Comparison of ENCODE assay signal across 8 mouse cellular contexts in genomic region chr1:33684459-33684858, GRCm38 (mm10). TPM values are rescaled to one million over a fixed set of nuclear protein-coding genes. Genes with fewer than 3 reads are reported as not detected.
DNase-seq lines count a peak whose midpoint lies in the region; ATAC-seq and TF ChIP-seq lines count a peak whose summit lies in the region.

No protein-coding gene starts in this region.

- H3K9ac ChIP-seq in heart, postnatal 0 days (replicated peaks; ENCODE audit: low read depth, low read length), result no peak overlapping the region

- H3K27ac ChIP-seq in heart, postnatal 0 days (ENCODE audit: low read depth), result no peak overlapping the region
- H3K27ac ChIP-seq in heart, embryonic 10.5 days, result no peak overlapping the region
- no peak overlapping the region for H3K27ac ChIP-seq in forebrain, embryonic 10.5 days

- no peak for ATAC-seq in heart, postnatal 0 days (ENCODE audit: insufficient read depth, low read depth)

- H3K4me2 ChIP-seq in heart, postnatal 0 days (ENCODE audit: low read depth, low read length), result no peak overlapping the region

- no peak for DNase-seq in heart, postnatal 0 days (ENCODE audit: low spot score)
- DNase-seq in heart, embryonic 10.5 days (ENCODE audit: low spot score), result no peak
- DNase-seq in CD4-positive, CD25-positive, alpha-beta regulatory T cell, adult 2 months (ENCODE audit: low read depth, low spot score), result peak; percentile 66
- DNase-seq in T-cell, adult 2 months (ENCODE audit: low spot score), result peak; percentile 31
- DNase-seq in kidney, postnatal 36 days, result peak; percentile 36 to 68
- peak; percentile 34 for DNase-seq in thymus, postnatal 14 days
- DNase-seq in layer of hippocampus, adult 9-10 months (ENCODE audit: low spot score), result no peak
- no peak for DNase-seq in forebrain, embryonic 10.5 days (ENCODE audit: extremely low spot score, low spot score)

- WGBS in heart, postnatal 0 days, result 57% methylated on average over 8 of the region's 8 CpGs
- WGBS in heart, embryonic 10.5 days, result 67% methylated on average over 8 of the region's 8 CpGs
- WGBS in forebrain, embryonic 10.5 days, result 74% methylated on average over 8 of the region's 8 CpGs

- no peaks in the 10 kb centered on the region for H3K9me3 ChIP-seq in heart, postnatal 0 days (replicated peaks; ENCODE audit: control insufficient read depth, low read length)
- H3K9me3 ChIP-seq in heart, embryonic 10.5 days, result no peaks in the 10 kb centered on the region
- H3K9me3 ChIP-seq in forebrain, embryonic 10.5 days, result peaks cover 5% of the 10 kb centered on the region

- H3K4me1 ChIP-seq in heart, postnatal 0 days (ENCODE audit: control insufficient read depth, insufficient read depth), result no peaks in the 10 kb centered on the region
- no peaks in the 10 kb centered on the region for H3K4me1 ChIP-seq in heart, embryonic 10.5 days
- no peaks in the 10 kb centered on the region for H3K4me1 ChIP-seq in forebrain, embryonic 10.5 days

- no peaks in the 10 kb centered on the region for H3K27me3 ChIP-seq in heart, postnatal 0 days (ENCODE audit: control insufficient read depth, insufficient read depth, low read length)
- H3K27me3 ChIP-seq in heart, embryonic 10.5 days (ENCODE audit: insufficient read depth, poor library complexity, severe bottlenecking), result no peaks in the 10 kb centered on the region
- H3K27me3 ChIP-seq in forebrain, embryonic 10.5 days (ENCODE audit: poor library complexity, severe bottlenecking), result no peaks in the 10 kb centered on the region

- no peak for TF ChIP-seq EP300 in heart, postnatal 0 days (IDR thresholded peaks at IDR 0.05; ENCODE audit: low read depth)

- no peaks in the 10 kb centered on the region for H3K36me3 ChIP-seq in heart, postnatal 0 days (replicated peaks; ENCODE audit: control insufficient read depth, insufficient read depth, low read length)
- no peaks in the 10 kb centered on the region for H3K36me3 ChIP-seq in heart, embryonic 10.5 days
- H3K36me3 ChIP-seq in forebrain, embryonic 10.5 days (replicated peaks), result no peaks in the 10 kb centered on the region

- peak; percentile 55 for TF ChIP-seq CTCF in heart, postnatal 0 days (IDR thresholded peaks at IDR 0.05; ENCODE audit: low read depth)

- no peak overlapping the region for H3K4me3 ChIP-seq in heart, postnatal 0 days (ENCODE audit: low read depth, low read length)
- no peak overlapping the region for H3K4me3 ChIP-seq in heart, embryonic 10.5 days
- H3K4me3 ChIP-seq in forebrain, embryonic 10.5 days, result no peak overlapping the region

RNA-seq across cellular contexts. Expression of gene Prim2, which starts 14.9 kb away (rescaled TPM):
- 8.9 and 13.9 TPM in 2 replicates for total RNA-seq in heart, postnatal 0 days (2014; rRNA removed; ENCODE audit: low replicate concordance)
- 4.9 and 6.4 TPM in 2 replicates for polyA plus RNA-seq in heart, postnatal 0 days (2015; fragmentation: Nextera tagmentation; extraction: Ambion mirVana)
- 30.1 and 35.0 TPM in 2 replicates for polyA plus RNA-seq in heart, embryonic 10.5 days (2016; fragmentation: Nextera tagmentation; extraction: Ambion mirVana)
- polyA plus RNA-seq in forebrain, embryonic 10.5 days (2016; fragmentation: Nextera tagmentation; extraction: Ambion mirVana), result 61.3 and 61.5 TPM in 2 replicates

RNA-seq across cellular contexts. Expression of gene Rab23, which starts 35.2 kb away (rescaled TPM):
- total RNA-seq in heart, postnatal 0 days (2014; rRNA removed; ENCODE audit: low replicate concordance), result 1.0 and 1.9 TPM in 2 replicates
- 8.9 and 9.0 TPM in 2 replicates for polyA plus RNA-seq in heart, postnatal 0 days (2015; fragmentation: Nextera tagmentation; extraction: Ambion mirVana)
- 16.1 and 18.1 TPM in 2 replicates for polyA plus RNA-seq in heart, embryonic 10.5 days (2016; fragmentation: Nextera tagmentation; extraction: Ambion mirVana)
- polyA plus RNA-seq in forebrain, embryonic 10.5 days (2016; fragmentation: Nextera tagmentation; extraction: Ambion mirVana), result 31.1 and 34.8 TPM in 2 replicates

Comparison
In these comparisons a context has a peak if more than half of its experiments do, and no peak if none do; other contexts are left out.
1. DNase-seq: peak in CD4-positive, CD25-positive, alpha-beta regulatory T cell, adult 2 months (single experiment), T-cell, adult 2 months (single experiment), kidney, postnatal 36 days (2 of 2) and thymus, postnatal 14 days (single experiment); none in heart, postnatal 0 days (single experiment), heart, embryonic 10.5 days (single experiment), layer of hippocampus, adult 9-10 months (single experiment) and forebrain, embryonic 10.5 days (single experiment).